Mouse (Mus musculus) inflammation-experienced regulatory T-cells, adult 6 months (primary cell): Measurements from ENCODE around the gene Rab6b. TPM values are rescaled to one million over a fixed set of nuclear protein-coding genes. Genes with fewer than 3 reads are reported as not detected.

ENCODE experiments used
- ATAC-seq: one replicate; pipeline ENCODE4 v1.8.0; 2017
- polyA plus RNA-seq, 3 experiments: library from polyadenylated mRNA; unstranded; fragments of 100-300 nt; shearing (Covaris generic); gene quantifications; one replicate each; pipeline ENCODE4 v1.2.1; 2017

Gene Rab6b
- polyA plus RNA-seq, 3 experiments from 2014 or later: 0.26 to 8.1 TPM; not detected in 1

DNA sequence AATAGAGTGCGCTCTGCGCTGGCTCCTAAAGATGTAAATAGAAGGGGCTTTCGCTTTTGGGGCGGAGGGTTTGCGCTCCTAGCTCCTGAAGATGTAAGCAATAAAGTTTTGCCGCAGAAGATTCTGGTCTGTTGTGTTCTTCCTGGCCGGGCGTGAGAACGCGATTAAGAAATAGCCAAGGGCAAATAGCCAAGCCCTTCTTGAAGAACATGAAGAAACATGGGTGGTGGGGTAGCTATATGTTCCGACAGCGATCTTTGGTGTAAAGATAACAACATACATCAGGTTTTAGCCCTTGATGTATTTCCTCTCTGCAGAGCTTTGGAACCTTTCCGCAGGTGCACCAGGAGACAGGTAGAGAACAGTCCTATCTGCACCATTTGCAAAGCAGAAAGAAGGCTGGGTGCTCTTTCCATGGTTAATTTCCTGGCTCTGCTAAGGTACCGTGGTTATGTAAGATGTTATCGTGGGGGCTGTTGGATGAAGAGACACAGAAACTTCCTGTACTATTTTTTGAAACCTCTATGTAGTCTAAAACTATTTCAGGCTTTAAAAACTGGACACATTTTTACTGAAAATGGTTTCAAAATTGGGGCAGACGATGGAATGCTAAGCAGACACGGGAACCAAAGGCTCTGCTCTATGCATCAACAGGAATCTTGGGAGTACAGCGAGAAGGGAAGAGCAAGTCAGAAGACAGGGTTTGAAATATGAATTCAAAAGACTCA is 2.5 kb upstream of the Rab6b start:
- no peak for ATAC-seq

DNA sequence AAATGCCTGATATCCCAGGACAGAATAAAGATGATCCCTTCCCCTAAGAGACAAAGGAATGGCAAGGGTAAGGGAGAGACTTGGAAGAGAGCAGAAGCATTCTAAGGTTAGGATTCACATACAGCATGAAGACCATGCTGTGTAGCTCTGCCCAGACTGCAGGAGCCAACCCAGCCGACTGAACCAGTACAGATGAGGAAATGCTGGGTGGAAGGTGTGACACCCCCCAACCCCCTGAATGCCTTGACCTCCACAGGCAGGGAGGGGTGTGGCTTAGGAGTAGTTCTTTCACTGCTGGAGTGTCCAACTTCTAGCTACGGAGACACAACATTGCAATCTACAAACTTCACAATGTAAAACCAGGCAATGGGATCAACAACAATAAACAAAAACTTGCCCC is 1.7 kb upstream of the Rab6b start:
- no peak for ATAC-seq

DNA sequence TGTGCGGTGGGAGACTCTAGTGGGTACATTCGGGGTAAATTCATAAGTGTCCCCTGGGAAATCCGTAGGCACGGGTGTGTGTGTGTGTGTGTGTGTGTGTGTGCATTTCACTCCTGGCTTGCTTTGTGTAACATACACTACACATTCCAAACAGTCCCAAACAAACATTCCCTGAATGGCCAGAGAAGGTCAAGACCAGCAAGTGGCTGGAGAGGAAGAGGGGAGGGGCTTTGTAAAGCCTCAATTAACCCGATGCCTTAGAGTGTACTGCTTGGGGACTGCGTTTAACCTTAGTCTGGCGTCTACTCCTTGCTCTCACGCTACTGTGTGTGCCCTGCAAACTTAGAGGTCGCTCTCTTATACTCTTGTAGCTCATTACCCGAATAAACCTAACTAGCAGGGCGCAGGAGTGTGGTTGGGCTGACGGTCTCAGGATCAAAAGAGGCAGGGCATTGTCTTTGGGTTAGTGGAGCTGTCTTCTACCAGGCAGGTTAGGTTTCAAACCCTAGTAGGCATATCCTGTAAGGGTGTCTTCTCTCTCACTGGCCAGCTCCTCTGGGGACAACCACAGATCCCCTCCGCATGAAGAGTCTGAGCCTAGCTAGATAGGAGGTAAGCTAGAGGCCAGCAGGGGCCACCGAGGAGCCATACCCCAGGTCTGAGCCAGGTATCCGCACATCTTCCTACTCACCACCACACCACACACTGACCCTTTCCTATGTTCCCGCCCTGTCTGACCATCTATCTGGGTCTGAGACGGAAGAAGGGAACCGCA is 673 bp upstream of the Rab6b start:
- ATAC-seq: no peak

DNA sequence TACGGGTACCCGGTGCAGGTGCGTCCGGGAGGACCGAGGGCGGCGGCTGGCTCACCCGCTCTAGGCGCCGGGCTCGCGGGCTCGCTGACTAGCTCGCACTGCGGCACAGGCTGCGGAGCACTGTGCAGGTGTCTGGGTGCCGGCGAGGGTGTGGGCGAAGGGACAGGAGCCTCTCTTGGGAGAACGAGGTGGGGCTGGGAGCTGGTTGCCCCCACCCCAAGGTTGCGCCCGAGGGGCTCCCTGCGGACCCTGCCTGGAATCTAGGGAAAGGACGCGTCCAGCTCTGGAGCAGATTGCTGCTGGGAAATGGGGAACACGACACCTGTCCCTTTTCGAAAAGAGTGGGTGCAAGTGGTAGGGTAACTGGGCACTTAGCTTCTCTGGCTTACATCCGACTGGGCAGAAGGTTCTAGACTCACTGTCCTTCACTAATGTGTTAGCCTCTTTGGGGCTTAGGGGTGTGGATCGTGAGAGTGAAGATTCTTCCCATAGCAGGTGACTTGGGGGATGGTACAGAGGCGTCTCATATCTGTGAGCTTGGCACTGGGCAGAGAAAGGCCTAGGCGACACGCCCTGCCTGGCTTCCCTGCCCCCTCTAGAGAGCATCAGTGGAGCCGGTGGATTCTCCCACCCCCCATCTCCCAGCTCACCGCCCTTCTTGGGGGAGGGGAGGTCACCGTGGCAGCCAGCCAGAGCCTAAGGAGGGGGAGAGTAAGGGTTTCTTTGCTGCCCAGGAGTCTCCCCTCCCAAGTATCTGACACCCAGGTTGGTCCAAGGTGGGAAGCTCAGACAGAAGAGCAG is 1.1 kb downstream of the Rab6b start:
- no peak for ATAC-seq

DNA sequence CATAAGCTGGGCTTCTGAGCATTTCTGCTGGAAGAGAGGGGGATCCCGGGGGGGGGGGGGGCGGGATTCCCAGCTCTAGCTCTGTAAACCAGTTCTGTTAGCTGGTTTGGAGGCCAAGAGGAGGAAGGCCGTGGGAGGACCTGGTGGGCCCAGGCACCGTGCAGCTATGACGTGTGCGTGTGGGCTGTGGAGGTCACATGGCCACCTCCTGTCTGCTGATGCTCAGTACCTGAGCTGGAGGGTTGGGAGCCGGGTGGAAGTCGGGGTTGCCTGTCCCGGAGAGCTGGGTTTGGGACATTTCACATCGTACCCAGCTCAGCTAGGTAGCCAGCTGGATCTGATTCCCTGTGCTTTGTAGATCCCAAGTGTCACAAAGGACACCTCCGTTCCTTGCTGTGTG is 1.8 kb downstream of the Rab6b start:
- no peak for ATAC-seq

DNA sequence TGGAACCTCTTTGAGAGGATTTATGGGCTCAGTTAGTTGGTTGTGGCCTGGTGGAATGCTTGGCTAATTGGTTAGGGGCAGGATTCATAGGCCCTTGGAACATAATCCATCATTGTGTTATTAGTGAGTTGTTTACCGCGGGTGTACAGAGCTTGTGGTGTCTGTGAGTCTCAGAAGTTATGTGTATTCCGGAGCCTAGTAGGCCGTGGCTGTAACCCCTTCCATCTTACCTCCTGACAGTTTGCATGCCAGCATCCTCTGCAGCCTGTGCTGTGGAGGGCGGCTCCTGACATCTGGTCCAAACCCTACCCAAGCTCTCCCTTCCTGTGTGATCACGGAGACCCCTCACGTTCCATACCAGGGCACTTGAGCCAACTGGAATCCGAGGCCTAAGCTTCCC is 2.7 kb downstream of the Rab6b start:
- ATAC-seq: no peak

DNA sequence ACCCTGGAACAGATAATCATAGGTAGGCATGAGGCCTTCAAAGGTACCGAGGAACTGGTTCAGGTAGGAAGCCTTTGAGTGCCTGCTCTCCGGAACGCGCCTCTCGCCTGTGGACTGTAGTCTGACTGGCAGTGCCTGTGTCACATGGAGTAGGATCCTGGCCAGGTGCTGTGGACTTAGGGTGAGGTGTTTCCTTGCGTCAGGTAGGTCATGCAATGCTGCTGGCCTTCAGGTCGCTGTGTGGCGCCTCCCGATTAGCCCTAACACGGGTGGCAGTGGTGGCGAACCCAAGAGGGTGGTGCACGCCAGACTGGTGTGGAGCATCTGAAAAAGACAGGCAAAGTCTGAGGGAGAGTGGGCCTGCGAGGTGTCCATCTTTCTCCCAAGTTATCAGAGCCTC is 3.3 kb downstream of the Rab6b start:
- ATAC-seq: no peak

DNA sequence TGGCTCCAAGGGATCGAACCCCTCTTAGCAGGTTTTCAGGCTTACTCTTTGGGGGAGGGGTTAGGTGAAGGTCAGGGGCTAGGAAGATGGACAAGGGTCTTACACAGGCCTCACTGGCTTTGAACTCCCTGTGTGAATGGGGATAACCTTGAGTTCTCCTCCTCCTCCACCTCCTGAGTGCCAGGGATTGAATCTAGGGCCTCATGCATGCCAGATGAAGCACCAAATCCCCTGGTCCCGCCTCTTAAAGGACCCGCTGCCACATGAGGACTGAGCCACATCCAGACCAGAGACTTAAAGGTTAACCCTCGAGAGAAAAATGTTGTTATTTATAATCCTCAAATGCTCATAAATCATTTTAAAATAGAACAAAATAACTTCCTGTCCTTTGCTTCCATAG is 5.4 kb downstream of the Rab6b start:
- ATAC-seq: no peak

DNA sequence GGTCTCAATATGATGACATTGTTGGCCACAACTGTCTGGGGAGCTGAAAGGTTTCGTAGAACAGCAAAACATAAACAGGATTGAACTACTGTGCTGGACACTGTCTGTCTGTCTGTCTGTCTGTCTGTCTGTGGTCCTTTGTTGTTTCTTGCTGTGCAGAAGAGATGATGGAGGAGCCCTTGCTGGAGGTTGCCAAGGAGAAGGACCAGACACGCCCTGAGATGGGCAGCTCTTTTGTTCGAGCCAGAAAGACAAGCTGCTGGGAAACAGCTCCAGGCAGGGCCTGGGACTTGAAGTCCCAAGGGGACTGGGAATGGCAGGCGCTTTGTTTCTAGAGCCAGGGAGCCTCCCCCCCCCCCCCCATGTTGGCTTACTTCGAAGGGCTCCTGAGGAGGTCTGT is 5.9 kb downstream of the Rab6b start:
- no peak for ATAC-seq

DNA sequence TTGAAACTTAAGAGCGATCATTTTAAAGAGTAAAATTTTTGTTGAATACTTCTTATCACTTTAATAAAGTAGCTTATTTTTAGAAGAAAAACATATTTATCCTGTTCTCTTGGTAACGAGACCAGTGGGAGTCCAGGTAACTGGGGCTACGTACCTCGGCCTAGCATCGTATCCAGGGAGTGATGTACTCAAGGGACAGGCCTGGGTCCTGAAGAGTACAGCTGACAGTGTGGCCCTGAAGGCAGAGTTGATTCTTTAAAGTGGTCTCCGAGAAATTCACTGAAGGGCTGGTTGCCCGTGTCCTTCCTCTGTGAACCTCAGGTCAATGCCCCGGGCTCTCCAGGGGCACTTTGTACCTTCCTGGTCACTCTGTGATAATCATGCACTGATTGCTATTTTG is 6.4 kb downstream of the Rab6b start:
- no peak for ATAC-seq

DNA sequence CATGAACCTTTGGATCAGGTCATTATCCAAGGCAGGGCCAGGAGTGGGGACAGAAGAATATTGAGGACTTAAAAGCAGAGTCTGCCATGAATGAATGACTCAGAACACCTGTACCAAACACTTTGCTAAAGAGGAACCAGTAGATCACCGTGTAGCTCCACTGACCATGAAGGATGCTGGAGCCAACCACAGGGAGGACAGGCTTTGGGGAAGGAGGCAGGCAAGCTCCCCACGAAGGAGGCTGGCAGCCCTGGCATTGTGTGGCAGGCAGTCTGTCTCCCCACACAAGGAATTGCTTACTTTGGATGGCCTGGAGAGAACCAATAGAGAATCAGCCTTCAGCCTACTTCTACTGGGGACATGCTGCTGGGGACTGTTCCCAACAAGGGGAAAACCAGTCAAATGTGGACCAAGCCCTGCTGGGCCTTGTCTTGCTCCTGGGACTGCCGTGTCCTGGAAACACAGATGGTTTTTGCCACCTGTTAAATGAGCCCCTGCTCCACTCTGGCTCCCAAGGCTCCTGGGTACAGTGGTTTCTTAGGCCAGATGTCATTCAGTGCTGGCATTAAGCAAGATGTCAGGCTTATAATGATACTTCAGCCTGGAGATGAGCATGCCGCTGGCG is 7.2 kb downstream of the Rab6b start:
- no peak for ATAC-seq

DNA sequence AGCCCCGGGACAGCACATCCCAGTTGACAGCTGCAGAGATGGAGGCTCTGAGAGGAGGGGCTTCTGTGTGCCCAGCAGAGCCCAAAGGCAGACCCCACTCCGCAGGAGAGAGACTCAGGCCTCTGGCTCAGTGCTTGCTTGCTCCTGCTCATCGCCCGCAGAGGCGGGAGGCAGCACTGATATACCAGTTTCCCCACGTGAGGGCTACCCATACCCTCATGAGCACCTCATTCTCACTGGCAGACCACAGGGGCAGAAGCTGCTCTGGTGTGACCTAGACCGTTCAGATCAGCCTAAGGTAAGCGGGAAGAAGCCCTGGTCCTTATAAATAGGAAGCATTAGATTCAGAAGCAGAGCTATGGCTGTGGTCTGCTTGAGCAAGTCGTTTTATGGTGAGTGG is 8.2 kb downstream of the Rab6b start:
- no peak for ATAC-seq

DNA sequence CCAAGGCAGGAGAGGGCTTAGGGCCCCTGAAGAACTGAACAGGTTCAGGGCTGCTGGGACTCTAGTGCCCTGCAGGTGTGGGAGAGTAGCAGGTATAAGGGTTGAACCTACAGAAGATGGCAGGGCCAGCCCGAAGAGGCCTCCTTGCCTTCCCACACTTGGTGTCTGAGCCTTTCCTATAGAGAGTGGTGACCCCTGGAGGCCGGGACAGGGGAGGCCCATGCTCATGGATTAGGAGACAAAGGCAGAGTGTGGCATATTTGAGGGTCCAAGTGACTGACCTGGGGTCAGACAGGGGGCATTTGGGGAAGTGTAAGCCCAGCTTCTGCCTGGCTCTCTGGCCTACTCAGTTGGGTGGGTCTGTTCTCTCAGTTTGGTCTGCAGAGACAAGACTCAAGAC is 8.6 kb downstream of the Rab6b start:
- no peak for ATAC-seq

DNA sequence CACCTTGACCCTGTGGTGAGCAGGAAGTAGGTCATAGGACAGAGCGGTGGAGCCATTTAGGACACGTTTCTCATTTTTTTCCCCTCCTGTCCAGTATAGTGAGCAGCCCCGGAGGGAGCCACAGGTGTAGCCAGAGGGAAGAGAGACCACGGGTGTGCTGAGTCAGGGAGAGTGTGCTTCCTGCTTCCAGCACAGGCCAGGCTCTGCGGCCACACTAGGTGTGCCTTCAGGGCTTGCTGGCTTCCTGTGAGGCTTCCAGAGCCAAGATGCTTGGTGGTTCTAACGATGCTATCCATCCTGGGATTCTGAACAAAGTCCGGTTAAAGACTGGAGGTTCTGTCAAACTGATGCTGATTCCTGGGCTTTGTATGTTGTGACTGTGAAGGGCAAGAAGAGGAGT is 10.0 kb downstream of the Rab6b start:
- ATAC-seq: no peak

DNA sequence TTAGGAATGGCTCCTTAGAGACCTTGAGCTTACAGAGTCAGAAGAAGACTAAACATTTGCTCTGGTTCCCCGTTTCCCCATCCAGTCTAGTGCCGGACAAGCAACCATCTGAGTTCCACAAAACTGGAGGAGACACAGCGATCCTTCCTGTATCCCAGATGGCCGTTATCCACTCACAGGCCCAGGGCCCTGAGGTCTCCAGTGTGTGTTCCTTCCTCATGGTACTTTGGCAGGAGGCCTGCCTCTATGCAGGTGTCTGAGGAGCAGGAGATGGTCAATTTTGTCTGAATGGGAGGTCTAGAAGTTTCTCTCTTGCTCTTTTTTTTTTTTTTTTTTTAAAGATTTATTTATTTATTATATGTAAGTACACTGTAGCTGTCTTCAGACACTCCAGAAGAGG is 13.2 kb downstream of the Rab6b start:
- no peak for ATAC-seq

DNA sequence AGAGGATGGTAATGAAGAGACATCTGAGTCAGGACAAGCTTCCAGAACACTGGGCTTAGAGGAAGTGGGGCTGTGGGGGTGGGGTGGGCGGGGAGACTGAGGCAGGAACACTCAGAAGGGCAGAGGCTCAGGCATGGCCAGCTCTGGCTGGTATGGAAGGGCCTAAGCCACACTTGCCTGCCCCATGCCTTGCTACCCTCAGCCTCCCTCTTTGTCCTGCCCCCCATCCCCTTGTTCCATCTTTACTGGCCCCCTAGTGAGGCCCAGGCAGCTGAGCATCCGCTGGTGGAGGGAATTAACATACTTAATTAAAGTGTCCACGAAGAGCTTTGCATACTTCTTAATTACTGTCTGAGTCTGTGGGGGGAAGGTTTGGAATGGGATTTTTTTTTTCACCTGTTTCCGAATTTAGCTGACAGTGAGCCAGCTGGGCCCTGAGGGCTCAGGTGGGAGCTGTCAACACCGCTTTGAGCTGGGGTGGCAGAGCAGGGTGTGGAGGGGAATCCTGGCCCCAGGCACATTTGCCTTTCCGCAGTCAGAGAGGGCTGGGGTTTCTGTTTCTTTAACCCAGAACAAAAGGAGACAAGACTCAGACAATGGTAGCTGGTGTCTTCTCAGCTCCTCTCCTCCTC is 22.0 kb downstream of the Rab6b start:
- ATAC-seq: no peak

DNA sequence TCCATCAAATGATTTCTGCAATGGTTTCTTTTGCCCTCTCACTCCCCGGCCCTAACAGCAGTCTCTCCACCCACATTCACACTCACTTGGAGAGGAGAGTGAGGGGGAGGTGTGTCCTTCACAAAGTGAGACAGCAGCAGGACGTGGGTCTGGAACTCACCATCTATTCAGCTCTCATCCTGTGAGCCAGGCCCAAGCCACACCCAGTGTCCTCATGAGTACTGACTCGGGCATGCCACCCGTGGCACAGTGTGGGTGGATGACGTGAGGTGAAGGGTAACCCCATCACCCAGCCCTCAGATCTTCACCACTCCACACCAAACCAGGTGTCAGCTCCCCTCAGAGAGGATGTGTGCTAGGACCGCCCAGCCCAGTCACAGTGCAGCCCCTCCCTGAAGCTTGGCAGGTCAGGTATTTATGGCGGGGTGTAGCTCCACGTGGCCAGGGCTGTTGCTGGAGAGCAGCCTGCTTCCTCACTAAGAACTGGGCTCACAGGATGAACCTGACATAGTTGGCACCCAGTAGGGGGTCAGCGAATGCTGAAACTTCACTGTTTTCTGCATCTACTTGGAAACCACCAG is 23.0 kb downstream of the Rab6b start:
- ATAC-seq: no peak

DNA sequence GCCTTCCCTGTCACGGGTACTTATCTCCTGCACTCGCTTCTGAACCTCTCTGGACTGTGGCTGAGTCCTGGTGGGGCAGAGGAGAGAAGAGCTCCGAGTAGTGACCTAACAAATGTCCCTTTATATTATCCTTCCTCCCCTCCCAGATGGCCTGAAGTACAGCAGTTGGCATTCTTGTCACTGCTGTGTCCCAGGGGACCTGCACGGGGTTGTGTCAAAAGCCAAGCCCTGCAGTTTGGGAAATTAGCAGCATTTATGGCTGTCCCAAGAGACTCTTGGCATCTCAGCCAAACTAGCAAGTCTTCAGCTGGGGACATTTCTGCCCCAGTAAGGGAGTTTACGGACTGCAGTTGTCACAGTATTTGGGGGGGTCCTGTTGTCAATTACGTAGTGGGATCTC is 27.9 kb downstream of the Rab6b start:
- ATAC-seq: no peak

DNA sequence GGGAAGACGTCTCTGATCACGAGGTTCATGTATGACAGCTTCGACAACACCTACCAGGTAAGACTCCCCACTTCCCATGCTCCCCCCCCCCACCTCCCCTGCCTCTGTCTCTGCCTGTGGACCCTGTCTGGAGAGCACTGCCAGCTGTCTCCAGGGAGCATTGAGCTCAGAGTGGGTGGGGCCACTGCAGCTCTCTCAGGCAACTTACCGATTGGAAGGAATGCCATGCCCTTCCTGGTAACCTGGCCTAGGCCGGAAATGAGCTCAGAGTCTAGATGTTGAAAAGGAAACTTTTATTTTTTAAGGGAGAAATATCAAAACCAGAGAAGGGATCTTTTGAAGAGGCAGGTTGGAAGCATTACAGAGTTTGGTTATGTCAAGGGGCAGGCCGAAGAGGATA is 28.8 kb downstream of the Rab6b start:
- ATAC-seq: no peak

DNA sequence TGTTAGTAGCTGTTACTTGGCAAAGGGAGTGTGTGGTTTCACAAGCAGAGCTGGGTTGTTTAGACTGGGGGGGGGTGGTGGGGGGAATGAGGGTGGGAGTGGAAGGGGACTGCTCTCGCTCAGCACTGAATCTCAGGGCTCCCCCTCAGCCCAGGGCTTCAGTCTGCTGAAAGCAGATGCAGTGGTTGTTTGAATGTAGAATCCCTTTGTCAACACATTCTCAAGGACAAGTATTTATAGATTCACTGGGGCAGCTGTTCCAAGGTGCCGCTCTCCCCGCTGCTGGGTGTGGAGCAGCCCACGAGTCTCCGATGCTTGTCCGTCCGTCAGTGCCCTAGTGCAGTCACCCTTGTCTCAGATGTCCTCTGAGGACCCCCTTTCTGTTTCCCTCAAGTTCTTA is 29.7 kb downstream of the Rab6b start:
- ATAC-seq: no peak

DNA sequence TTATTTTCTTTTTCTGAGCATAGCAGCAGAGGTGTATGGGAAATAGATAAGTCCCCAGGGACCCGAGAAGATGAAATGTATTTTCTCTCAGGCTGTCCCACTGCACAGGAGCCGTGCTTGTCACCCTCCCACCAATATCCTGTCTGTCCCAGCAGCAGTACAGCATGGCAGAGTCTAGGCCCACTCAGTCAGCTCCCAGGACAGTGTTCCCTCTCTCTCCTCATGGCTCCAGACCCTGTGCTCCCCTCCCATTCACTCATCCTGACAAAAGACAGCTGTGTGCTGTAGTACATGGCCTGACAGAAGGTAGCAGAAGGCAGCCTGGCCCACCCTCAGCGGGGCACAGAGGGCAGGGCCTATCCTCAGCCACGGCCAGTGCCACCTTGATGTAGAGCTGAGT is 32.3 kb downstream of the Rab6b start:
- ATAC-seq: no peak

DNA sequence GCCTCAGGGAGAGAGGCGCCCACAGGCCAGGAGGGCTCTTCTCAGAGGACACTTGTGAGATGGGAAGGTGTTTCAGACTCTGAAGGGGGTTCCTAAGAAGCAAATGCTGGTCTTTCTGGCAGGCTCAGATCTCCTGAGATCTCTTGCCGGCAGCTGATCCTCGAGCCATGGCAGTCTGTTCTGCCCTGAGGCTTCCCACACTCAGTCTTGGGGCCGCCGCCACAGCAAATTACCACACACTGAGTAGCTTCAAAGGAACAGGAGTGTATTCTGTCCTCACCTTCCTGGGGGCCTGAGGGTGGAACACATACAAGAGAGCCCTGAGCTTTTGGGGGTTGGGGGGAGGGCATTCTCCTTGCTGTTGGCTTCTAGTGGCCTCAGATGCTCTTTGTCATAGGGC is 33.8 kb downstream of the Rab6b start:
- no peak for ATAC-seq
